Mouse (Mus musculus) inflammation-experienced regulatory T-cells, adult 6 months (primary cell): Measurements from ENCODE around the gene Cnppd1. TPM values are rescaled to one million over a fixed set of nuclear protein-coding genes. Genes with fewer than 3 reads are reported as not detected.

Experiments used
- ATAC-seq: one replicate; pipeline ENCODE4 v1.8.0; 2017
- polyA plus RNA-seq, 3 experiments: library from polyadenylated mRNA; unstranded; fragments of 100-300 nt; shearing (Covaris generic); gene quantifications; one replicate each; pipeline ENCODE4 v1.2.1; 2017

Cnppd1 gene
- polyA plus RNA-seq, 3 experiments from 2014 or later: 120 to 140 (median 139) TPM

- no peak for ATAC-seq
These were observed 5.1 kb upstream of the Cnppd1 start for GRCm38 (mm10) chr1:75147411-75148135.

DNA sequence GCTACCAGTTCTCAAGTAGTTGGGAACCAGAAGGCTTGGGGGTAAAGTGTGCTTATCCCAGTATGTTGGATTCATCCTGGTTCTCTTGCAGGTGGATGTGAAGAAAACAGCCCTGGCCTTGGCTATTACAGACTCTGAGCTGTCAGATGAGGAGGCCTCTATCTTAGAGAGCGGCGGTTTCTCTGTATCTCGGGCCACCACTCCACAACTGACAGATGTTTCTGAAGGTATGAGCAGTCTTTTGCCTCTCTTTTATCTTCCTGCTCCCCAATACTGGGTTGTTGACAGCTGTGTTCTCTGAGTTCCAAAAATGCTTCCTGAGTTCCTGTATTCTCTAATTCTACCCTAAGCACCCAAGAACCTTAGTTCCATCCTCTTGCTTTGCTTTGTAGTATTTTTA lies 3.1 kb upstream of the Cnppd1 start:
- ATAC-seq: no peak

DNA sequence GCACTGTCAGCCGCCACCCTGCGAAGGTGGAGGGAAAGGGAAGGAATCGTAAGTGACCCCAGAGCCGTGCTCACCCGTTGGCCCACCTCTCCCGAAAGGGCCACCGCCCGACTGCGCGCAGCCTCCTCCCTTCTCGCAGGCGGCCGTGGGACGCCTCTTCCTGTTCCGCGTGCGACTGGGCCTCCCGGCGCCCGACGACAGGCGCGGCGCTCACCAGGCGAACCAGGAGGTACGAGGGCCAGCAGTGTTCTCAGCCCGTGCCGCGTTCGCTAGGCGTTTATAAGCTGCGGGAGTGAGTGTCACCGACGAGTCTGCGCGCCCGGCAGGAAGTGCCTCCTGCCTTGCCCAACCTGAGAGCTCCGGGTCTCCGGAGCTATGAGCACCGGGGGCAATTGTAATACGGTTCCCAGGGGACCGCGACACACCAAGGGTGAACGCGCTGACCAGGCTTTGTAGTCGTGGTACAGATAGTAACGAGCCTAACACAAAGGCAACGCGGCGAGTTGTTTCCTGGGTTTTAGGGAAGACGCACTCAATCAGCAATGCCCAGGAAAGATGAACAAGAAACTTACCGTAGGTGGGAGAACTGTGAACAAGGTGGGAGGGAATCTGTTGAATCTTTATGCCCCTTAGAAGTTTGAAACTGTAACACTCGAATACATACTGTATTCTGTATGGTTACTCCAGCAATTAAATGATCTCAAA lies 873 bp downstream of the Cnppd1 start:
- peak; percentile 52 for ATAC-seq

DNA sequence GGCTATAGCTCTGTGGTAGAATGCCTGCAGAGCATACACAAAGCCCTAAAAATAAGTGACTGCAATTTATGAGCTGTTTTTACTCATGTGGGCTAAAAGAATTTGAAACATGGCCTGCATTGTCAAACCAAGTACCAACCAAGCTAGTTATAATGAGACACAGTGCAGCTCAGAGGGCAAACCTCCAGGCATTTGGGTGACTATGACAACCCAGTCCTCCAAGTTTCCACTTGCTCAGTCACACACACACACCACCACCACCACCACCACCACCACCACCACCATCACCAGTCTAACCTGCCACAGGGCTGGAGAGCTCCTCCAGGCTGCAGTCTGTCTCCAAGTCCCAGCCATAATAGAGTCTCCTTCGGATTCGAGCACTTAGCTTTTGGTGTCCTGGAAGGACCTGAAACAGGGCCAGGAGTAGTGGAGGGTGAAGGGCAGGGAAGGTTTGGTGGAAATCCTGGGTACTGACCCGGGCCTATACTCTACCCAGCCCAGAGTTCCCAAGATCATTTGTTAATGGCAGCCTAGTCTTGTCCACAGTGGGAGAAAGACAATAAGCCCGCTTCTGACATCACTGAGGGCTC lies 1.8 kb downstream of the Cnppd1 start:
- ATAC-seq: no peak

GRCm38 (mm10) chr1:75138448-75138847 lies 4.1 kb downstream of the Cnppd1 start:
- ATAC-seq: no peak

DNA sequence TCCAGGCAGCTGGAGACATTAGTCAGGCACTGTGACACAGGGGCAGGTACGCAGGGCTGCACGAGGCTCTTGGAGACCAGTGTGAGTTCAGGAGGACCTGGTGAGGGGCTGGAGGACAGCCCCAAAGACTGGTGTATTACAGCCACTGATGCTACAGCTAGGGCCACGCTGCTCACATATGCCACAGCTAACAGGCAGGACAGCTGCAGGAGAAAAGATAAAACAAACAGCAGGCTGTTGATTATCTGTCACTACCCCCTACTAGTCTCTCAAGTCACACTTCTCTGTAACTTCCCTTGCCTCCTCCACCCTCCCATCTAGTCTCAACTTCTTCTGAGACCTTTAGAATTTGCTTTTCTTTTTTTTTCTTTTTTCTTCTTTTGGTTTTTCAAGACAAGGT lies 5.8 kb downstream of the Cnppd1 start:
- no peak for ATAC-seq

- no peak for ATAC-seq
These were observed 6.2 kb downstream of the Cnppd1 start for GRCm38 (mm10) chr1:75136293-75136692.

- no peak for ATAC-seq
These were observed 8.9 kb downstream of the Cnppd1 start, which contains the start of gene Slc23a3 for GRCm38 (mm10) chr1:75133421-75134207. TSS of gene Slc23a3 (minus strand) at chr1:75133890.

DNA sequence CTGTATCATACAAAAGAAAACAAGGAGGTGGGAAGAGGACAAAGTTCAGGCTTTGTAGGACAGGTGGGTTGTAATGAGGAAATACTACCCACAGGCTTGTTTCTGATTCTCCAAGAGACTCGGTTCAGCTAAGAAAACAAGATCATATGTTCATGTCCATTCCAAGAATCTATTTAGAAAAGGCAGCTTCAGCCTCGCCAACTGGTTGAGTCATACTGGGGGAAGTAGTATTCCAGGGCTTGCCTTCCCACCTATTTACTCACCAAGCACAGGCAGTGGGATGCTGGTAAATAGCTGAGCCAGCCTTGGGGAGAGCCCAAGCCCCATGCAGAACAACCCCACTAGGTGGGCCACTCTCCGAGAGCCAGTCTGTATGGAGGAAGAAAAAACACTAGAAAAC lies 13.9 kb downstream of the Cnppd1 start:
- no peak for ATAC-seq

- no peak for ATAC-seq
These were observed 17.1 kb downstream of the Cnppd1 start for GRCm38 (mm10) chr1:75125418-75125817.

GRCm38 (mm10) chr1:75124346-75125321 lies 17.9 kb downstream of the Cnppd1 start, which contains the start of gene Nhej1:
TSS of gene Nhej1 (minus strand) at chr1:75125200.
- peak; percentile 85 for ATAC-seq

DNA sequence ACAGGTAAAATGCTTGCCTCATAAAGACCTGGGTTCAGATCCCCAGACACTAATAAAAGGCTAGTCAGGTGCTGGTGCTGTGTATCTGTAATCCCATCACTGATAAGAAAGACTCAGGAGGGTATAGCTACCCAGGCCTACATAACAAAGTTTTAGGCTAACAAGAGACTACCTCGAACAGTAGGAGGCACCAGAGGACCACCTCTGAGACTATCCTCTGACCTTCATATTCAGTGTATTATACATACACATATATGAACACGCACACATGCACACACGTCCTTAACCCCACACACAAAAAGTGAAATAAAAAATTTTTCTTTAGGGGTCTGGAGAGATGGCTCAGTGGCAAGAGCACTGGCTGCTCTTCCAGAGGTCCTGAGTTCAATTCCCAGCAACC lies 20.3 kb downstream of the Cnppd1 start:
- no peak for ATAC-seq

Other genes starting within 250 kb of the Cnppd1 start
- not detected for gene Cryba2, start 249.6 kb downstream of the Cnppd1 start, polyA plus RNA-seq
- not detected for gene Cfap65, start 207.1 kb downstream of the Cnppd1 start, polyA plus RNA-seq
- not detected for gene Ihh, start 191.0 kb downstream of the Cnppd1 start, polyA plus RNA-seq
- gene Nhej1, start 17.5 kb downstream of the Cnppd1 start, polyA plus RNA-seq: 1 to 10 TPM; 6.1 to 8.8 (median 7.6) TPM
- under 1 TPM in 1 of 3 experiments, not detected in 2; 0.47 TPM for gene Slc23a3, start 8.8 kb downstream of the Cnppd1 start, polyA plus RNA-seq
- 10 to 100 TPM; 17.4 to 31.3 (median 20.3) TPM for gene Retreg2, start 67 bp upstream of the Cnppd1 start, polyA plus RNA-seq
- gene Zfand2b, start 25.9 kb upstream of the Cnppd1 start, polyA plus RNA-seq: 10 to 100 TPM; 45.5 to 56.2 (median 50.2) TPM
- 1 to 10 TPM; 3.0 to 4.6 (median 4.4) TPM for gene Abcb6, start 37.7 kb upstream of the Cnppd1 start, polyA plus RNA-seq
- gene Ankzf1, start 49.4 kb upstream of the Cnppd1 start, polyA plus RNA-seq: 10 to 100 TPM; 16.5 to 28.6 (median 25.1) TPM
- gene Atg9a, start 49.5 kb upstream of the Cnppd1 start, polyA plus RNA-seq: 10 to 100 TPM in 1 of 3 experiments, 1 to 10 TPM in 2; 7.5 to 10.8 (median 8.4) TPM
- gene Glb1l, start 68.1 kb upstream of the Cnppd1 start, polyA plus RNA-seq: 10 to 100 TPM in 2 of 3 experiments, 1 to 10 TPM in 1; 8.4 to 14.1 (median 13.5) TPM
- 10 to 100 TPM; 46.3 to 62.7 (median 51.6) TPM for gene Stk16, start 68.1 kb upstream of the Cnppd1 start, polyA plus RNA-seq
- gene Tuba4a, start 77.2 kb upstream of the Cnppd1 start, polyA plus RNA-seq: 100 to 1,000 TPM; 116 to 151 (median 123) TPM
- not detected for gene A630095N17Rik, start 89.4 kb upstream of the Cnppd1 start, polyA plus RNA-seq
- gene Dnajb2, start 93.7 kb upstream of the Cnppd1 start, polyA plus RNA-seq: 1 to 10 TPM; 3.0 to 7.0 (median 5.8) TPM
- under 1 TPM in 1 of 3 experiments, not detected in 2; 0.36 TPM for gene Ptprn, start 121.8 kb upstream of the Cnppd1 start, polyA plus RNA-seq
- not detected for gene Resp18, start 135.7 kb upstream of the Cnppd1 start, polyA plus RNA-seq
- gene Dnpep, start 175.3 kb upstream of the Cnppd1 start, polyA plus RNA-seq: 10 to 100 TPM; 52.9 to 68.4 (median 62.8) TPM
- gene Des, start 217.6 kb upstream of the Cnppd1 start, polyA plus RNA-seq: under 1 TPM in 1 of 3 experiments, not detected in 2; 0.64 TPM
- under 1 TPM in 1 of 3 experiments, not detected in 2; 0.34 TPM for gene Speg, start 232.6 kb upstream of the Cnppd1 start, polyA plus RNA-seq